Mouse (Mus musculus) heart, adult 11 months (tissue): Measurements from ENCODE around the gene Clnk.

Experiments used
- DNase-seq: peaks from one replicate; pipeline ENCODE4 v3.0.0; 2022

Clnk gene

DNA sequence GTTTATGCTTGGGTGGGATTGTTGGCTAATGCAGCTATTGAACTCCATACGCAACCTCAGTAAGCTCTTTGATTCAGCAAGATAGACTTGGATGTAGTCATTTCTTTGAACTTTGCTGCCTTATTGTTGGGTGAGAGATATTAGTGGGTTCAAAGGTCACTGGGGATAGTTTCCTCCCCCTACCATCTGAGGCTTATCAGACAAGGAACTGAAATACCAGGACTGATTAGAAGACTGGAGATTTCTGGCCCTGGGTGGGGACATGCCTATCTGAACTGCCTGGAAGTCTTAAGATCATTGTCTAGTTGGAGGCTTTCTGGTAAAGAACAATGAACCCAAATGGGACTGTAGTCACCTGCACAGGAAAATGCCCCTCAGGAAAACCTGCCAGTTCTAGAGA lies 26.4 kb downstream of the Clnk start:
- DNase-seq: peak; percentile 16

DNA sequence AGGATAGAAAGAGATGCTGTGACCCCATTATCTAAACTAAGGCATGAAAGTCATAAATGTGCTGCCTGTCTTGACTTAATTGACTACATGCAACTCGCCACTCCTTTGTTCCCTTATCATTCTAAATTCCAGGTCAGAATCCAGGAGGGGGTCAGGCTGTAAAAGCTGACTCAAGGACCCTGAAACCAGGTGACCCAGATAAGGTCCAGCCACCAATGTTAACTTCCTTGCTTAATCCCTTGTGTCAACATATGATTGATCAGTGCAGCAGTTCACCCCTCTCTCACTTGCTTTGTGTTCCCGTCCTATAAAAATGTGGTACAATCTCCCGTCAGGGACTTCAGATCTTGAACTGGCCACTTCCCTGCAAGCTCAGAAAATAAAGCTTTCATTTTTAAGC lies 31.1 kb downstream of the Clnk start:
- DNase-seq: no peak

DNA sequence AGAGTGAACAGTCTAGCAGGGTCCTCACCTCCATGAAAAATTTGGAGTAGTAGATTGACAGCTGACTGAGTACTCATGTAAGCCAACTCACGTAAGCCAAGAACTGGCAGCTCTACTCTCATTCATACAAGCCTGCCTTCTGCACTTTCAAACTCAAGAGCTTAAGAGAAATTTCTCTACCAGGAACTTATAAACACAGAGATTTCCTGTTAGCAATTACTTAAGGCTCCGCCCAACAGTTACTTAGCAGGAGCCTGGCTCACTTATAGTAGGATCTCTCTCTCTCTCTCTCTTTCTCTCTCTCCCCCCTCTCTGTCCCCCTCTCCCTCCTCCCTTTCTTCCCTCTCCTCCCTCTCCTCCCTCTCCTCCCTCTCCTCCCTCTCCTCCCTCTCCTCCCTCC lies 32.3 kb downstream of the Clnk start:
- no peak for DNase-seq

DNA sequence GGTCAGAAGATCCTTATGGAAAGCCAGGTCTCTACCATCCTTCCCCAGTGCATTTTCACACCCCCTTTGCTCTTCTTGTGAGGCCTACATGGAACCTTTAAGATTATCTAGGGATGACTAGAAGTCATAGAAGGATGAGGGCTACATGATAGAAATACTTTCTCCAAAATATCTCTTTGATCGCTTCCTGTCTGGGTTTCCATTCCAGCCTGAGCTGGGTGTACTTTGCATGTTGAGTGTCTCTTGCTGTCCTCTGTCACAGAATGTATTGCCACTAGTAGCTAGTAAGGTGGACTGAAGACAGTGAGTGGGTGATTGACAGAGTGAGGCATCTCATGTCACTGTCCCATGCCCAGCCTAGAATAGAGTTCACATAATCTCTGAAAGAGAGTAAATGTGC lies 36.6 kb downstream of the Clnk start:
- peak; percentile 56 for DNase-seq

DNA sequence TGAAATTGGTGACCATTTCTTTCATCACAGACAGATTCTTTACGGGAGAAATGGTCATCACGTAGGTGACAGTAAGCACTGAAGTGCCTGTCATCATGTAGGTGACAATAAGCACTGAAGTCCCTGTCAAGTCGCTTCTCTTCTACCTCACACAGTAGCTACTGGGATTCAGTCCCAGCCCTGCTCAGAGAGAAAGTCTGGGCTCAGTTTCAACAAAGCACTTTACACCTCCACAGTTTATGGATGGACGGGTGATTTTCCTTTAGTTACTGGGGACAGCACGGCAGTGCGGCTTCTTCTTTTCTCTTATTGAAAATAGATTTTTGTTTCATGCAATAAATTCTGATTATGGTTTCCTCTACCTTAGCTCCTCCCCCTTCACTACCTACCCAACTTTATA lies 49.3 kb downstream of the Clnk start:
- peak; percentile 70 for DNase-seq

DNA sequence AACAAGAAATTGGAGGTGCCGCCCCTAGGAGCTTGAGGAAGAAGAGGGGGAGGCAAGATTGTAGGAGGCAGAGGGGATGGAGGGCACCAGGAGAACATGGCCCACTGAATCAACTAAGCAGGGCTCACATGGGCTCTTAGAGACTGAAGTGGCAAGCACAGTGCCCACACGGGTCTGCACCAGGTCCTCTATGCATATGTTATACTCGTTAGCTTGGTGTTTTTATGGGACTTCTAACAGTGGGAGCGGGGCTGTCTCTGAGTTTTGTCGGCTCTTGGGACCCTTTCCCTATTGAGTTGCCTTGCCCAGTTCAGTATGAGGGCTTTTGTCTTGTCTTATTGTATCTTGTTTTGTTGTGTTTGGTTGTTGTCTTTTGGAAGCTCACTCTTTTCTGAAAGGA lies 50.0 kb downstream of the Clnk start:
- peak; percentile 71 for DNase-seq

DNA sequence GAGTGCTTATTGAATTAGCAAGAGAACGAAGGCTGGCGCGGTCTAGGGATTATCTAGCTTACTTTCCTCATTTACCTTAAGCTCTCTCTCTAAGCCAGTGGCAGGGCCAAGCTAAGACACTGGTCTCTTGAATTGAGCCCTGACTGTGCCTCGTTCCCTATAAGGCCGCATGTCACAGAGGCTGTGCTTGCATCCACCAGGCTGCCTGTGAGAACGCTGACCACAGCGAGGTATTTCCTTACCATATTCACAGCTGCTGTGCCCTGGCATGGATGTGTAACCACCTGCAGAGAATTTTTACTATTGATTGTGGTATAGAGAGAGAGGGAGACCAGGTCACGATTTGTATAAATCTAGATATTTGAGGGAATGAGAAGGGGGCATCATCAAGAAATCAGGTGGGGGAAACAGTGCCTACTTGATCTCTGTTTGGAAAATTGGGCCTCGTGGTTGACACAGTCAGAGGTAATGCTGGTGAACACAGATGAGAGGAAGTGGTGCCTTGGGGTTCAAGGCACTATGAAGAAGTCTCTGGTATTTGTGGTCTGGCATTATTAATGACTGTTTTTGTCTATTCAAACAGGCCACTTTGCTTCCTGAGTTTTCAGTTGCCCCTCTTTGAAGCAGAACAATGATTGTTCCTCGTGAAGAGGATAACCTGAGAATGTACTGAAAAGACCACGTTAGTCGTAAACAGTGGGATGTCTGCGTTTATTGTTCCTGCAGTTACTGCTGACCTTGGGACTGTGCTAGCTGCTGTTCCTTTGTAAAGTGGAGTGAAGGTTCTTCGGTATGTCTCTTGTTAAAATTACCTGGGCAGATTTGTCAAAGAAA lies 52.3 kb downstream of the Clnk start:
- DNase-seq: peak; percentile 44

DNA sequence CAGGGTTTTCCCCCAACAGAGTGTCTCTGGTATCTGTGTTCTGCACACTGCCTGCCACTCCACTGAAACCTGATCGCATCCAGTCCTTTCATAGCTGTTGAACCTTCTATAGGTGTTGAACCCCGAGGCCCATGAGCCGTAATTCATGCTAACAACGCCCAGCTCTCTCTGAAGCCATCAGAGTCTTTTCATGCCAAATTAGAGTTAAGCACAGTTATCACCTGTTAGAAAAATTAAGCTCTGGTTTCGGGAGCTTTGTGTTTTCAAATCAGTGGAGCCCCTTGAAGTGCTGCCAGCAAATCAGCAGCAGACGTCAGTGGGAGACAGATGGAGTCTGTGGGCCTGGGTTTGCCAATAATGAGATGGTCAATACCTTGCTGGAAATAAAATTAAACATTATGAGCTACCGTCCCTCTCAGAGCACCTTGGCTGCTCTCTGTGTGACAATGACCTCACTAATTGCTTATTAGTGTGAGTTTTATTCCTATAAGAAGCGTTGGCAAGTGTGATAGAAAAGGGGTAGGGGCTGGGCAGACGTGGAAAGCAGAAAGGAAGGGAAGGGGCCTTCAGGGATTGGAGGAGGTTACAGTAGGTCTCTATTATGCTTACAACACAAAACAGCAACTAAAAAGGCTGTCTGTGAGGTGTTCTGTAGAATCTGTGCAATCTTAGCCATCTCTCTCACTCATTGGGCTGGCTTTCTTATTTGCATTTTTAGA lies 63.1 kb downstream of the Clnk start:
- DNase-seq: no peak

DNA sequence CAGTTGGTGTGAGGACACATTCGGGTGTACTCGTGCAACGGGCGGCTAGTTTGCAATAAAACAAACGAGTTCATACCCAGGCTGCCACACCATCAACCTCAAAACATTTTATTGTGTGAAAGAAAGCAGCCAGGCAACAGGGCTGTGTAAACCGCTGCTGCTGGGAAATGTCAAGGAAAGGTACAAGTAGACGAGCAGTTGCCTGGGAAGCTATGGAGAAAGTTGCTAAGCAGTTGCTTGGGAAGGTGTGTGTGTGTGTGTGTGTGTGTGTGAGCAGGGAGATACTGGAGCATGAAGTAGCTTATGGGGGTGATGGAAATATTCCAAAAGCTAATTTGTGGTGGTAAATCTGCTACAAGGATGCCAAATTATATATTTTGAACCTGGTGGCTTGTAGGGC lies 63.7 kb downstream of the Clnk start:
- DNase-seq: no peak

DNA sequence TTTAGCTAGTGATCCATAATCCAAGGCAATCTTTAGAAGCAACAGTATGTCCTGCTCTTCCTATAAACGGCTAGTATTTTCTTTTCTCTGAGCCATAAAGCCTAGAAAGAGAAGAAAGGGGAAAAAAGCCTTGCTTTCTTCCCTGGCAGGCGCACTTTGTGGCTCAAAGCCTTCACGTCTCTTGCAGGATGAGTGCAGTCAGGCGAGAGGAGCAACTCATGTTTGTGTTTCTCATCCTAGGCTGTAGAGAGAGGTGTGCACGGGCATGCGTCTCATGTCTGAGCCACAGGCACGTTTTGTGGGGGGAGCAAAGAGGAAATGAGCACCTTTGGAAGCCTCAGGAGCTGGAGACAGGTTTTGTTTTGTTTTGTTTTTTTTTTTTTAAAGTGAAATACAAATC lies 64.2 kb downstream of the Clnk start:
- DNase-seq: no peak

DNA sequence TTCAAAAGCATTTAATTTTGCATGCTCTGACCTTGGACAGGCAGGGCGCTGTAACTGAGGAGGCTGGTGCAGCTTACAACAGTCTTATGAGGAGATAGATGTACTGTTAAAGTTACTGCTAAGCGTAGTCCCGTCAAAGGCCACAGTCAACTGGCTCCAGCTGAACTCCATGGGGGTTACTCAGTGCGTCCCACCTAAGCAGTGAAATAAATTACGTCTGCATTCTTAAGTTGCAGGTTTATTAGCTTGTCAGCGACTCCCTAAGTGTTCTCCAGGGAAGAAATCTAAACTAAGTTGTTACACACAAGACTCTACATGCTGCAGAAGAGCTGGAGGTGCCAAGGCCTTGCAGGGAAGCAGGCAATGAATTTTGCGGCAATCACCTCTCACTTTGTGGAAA lies 77.7 kb downstream of the Clnk start:
- no peak for DNase-seq

DNA sequence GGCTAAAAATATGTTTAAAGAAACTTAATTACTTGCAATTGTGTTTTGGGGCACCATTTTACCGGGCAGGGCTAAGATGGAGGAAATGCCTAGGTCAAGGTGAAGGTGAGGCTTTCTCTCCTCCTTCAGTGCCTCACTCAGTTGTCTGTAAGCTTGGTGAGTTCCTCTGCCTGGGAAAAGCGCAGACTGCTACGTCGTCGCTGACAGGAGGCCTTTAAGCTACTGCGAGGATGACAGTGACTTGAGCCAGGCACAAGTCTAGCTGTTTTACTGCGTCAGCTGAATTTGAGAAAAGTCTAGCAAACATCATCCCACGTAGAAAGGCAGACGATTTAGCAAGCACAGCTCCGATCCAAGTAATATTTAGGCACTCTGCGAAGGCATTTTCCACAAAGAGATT lies 81.5 kb downstream of the Clnk start:
- no peak for DNase-seq

DNA sequence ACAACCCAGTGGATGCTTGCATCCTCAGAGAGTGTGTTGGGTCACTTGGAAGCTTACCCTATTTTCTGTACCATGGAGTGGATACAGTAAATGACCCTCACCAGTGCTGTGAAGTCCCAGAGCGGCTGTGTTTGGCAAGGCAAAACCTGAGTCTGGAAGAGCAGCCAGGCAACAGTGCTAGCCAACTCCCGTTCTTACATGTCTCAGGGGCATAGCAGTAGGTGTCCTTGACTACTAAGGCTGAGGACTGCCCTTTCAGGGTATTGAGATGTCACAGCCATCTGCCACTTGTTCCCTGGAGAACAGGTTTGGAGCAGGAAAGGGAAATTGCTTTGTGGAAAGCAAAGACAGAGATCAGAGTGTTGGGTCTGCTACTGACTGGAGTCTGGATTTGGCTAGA lies 85.5 kb downstream of the Clnk start:
- DNase-seq: no peak

DNA sequence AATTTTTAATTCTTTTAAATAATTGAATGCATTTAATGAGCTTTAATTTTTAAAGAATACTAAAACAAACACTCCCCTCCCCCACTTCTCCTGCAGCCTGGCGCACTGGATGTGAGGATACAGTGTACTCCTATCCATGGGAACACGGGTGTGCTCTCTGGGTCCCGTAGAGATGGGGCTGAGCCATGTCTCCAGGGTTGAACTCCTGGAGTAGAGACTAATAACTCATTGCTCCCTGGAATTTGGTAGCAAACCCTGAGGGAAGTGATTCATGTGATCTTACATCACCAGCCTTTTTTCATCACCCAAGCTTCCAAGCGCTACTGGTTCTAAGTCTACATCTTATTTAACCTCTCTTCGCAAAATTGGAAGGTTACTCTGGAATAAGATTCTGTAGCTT lies 87.8 kb downstream of the Clnk start:
- DNase-seq: peak; percentile 90

DNA sequence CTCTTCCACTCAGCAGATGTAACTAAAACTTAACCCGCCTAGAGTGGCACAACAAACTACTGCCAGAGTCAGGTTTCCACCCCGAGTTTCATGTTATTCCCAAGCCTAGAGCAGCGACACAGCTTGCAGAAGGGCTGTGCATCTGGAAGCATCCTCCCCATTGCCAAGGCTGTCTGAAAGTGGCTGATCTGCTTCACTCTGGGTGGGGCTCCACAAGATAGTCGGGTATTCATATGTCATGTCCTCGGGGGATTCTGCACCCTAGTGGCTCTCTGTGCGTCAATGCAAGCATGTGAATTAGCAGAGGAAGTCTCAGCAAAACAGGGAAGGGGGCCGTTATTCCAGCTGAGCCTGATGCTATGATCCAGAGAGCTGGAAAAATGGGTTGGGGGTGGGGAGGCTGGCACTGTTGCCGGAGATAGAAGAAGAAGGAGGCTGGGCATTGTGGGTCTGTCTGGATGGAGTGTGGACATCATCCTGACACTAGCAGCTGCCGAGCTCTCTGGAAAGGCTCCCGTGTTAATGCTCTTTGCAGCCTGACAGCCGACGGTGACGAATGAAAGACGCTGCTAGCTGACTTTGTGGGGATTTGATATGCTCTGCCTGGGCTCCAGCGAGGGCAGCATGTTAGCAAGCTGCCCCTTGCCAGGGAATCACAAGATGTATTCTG lies 88.6 kb downstream of the Clnk start:
- peak; percentile 93 for DNase-seq

DNA sequence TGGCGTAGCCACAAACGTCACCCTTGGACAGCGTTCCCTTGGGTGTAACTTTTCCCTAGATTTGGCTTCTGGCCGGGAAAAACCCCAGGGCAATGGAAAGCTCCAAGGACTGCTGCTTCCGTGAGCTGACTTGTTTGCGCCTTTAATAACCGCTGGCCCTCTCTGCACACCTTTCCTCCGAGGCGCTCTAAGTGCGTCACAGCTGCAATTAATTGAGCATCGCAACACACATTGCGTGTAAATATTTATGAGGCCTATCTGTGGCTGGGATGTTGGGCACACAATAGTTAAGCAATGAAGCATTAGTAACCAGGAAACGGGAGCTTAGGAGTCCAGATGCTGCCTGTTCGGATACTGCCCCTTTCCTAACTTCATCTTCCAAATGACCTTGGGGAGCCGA lies 90.5 kb downstream of the Clnk start:
- no peak for DNase-seq

DNA sequence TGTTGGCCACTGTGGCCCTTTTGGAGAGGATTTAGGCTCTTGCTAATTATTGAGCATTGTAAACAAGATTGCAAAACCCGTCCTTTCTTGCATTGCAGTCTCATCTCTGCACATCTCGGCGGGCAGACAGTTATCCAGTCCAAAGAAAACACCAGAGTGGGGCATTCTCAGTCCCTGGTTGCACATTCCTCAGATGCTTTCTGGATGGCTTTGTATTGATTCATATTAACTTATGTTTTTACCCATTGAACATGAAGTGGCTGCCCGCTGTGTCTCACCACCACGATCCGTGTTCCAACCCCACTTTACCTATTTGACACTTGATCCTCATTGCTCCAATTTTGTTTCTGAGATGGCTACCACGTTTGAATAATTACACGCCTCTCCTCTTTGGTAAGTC lies 90.9 kb downstream of the Clnk start:
- no peak for DNase-seq

DNA sequence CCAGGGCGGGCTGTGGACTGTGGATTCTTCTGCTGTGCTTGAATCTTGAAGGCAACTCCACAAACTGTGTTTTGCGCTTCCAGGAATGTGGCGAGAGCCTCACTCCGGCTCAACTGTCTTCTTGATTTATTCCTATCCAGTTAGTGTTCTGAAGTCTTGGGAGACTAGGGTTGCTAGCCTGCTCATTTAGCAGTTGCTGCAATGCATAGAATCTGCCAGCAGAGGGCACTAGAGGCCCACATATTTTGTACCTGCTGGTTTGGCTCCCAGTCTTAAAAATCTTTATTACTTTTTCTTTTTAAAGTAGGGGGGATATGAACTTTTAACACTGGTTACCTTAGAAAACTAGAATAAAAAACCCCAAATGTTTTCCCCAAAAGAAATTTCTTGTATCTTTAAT lies 94.8 kb downstream of the Clnk start:
- no peak for DNase-seq

DNA sequence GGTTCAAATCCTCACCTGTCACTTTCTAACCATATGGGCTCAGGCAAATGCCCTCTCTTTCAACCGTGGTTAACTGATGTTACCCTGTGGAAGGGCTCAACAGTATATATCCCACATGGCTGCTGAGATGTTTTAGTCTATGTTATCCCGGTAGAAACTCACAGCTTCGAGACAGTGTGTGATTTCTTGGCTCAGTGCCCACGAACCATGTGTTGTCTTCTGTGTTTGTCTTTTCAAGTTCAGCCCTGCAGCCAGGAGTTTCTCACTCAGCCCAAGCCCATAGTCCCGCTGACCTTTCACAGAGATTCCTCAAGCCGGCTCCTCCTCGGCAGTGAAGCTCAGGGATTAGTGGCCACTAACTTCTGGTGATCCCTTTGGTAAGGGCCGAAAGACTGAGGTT lies 96.0 kb downstream of the Clnk start:
- no peak for DNase-seq

DNA sequence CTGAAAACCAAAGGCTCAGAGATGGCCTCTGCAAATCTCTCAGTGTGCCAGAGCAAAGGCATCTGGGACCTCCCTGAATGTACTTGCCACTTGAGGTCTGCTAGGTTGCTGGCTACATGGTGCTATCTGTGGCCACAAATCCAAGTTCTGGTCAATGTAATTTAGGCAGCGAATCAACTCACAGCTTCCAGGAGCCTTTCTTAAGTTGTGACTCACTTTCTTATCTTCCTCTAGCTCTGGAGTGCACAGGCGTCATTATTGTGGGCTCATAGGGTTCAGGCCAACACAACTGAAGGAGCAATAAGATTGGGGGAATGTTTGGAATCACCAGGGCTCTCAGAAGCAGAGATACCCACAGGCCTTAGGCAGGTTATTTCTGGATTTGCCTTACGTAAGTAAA lies 96.6 kb downstream of the Clnk start:
- peak; percentile 92 for DNase-seq

DNA sequence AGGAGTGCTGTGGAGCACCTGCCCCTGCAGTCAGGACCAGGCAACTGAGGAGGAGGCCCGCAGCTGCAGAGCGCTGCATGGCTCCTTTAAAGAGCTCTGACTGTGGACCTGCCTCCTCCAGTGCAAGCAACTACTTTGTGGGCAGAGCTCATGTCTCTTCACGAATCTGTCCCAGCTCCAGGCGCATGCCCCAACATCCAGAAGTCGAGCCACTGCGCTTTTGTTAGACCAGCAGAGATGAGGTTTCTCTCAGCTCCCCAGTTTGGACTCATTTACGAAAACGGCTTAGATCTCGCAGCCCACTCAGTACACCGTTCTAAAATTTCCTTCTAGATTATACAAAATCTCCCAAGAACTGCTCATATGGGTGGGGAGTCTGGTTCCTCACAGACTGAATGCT lies 101.1 kb downstream of the Clnk start:
- peak; percentile 54 for DNase-seq

DNA sequence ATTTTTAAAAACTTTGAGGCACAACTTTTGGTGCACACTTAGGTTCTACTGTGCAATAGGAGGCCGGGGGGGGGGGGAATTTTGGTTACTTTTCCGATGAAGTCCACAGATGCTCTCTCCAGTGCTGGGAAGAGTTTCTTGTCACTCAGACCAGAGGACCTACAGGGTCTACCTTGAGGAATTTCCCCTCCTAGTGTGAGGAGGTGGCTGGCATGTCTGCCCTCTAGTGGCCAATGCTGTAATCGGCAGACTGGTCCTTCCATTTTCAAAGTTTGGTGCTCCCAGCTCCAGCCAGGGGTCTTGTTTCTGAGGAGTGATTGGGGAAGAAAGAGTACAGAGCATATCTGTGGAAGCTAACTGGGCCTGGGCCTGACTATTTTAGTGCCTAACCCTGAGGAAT lies 121.7 kb downstream of the Clnk start:
- DNase-seq: no peak

DNA sequence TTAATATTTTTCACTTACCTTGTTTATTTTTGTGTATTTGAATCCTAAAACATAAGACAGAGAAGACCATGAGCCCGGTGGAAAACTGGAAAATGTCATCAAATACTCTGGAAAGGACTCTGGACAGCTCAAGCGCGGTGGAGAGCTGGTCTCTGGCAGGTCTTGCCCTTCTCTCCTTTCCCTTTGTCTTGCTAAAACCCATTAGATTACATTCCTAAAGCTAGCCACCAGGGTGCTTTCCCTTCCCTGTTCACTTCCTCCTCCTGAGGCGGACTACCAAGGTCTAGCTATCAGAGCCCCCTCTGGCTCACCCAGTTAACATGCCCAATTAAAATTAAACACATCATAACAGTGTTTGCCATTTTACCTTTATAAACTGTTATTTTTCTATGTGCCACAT lies 123.9 kb downstream of the Clnk start:
- no peak for DNase-seq

DNA sequence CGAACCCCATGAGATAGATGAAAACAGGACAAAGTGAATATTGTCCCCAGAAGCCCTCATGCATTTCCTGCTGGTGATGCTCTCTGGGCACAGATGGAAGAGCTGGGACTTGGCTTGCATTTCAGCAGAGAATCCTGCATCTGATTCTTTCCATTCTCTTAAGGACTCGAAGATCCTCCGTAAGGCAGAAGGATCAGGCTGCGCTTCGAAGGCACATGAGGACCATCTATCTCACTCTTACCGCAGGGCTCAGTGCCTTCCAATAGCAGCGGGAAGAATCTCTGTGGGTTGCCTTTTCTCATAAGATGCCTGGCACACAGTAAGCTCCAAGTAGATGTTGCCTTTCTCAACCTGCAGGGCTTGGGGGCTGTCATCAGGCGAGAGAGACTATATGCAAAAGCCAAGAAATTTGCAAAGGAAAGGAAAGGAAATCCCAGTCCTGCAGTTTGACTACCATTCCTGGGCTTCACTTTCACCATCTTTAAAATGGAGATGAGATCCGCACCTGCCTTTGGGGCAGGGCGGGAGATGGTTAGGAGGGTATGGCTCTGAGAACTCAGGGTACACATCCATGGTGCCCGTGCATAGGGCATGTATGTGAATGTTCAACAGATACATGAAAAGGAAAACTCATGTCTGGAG lies 167.6 kb downstream of the Clnk start:
- peak; percentile 25 for DNase-seq
